Comparison of ENCODE assay signal across 22 mouse cellular contexts in genomic region chr12:54810142-54810541, GRCm38 (mm10). TPM values are rescaled to one million over a fixed set of nuclear protein-coding genes. Genes with fewer than 3 reads are reported as not detected.
DNase-seq lines count a peak whose midpoint lies in the region; ATAC-seq and TF ChIP-seq lines count a peak whose summit lies in the region.
"Had no signal": no experiment of that assay in that cellular context is flagged by ENCODE, and none has a peak within 500 bp of the region (broad histone marks: within the 10 kb centered on the region; RNA-seq: fewer than 3 reads in every experiment).

No protein-coding gene starts in this region.

- ATAC-seq in lung, embryonic 15.5 days (ENCODE audit: borderline replicate concordance, extremely low read depth, low FRiP score, low TSS enrichment): peak; percentile 44; the same call in 1 of the 2 replicates
- ATAC-seq in stomach, embryonic 16.5 days (ENCODE audit: insufficient read depth, low FRiP score): peak; percentile 54; the same call in 1 of the 2 replicates
- ATAC-seq: forebrain, embryonic 16.5 days; intestine, postnatal 0 days; midbrain, embryonic 13.5 days had no signal

- peak; percentile 15 for DNase-seq in heart, adult 11 months
- no peak for DNase-seq in heart, adult 2 months
- DNase-seq in lung, postnatal 4 days: no peak
- DNase-seq in NIH3T3 (ENCODE audit: low read depth): peak; percentile 50
- no peak for DNase-seq in cerebellum, postnatal 36 days
- DNase-seq in frontal cortex, postnatal 14 days (ENCODE audit: low spot score in 2 of 2): no peak
- DNase-seq: adrenal gland, postnatal 10 days; cerebellum, adult 18-20 months; cerebellum, postnatal 25 days; gastrocnemius, postnatal 14 days; heart, postnatal 36 days; left cerebral cortex, postnatal 4 days had no signal

- TF ChIP-seq CTCF in heart, adult 2 months (IDR thresholded peaks at IDR 0.05): no peak

- intact Hi-C loops in heart, adult 2 months (cut with DNase I): no loop called here

- no peak overlapping the region for H3K27ac ChIP-seq in heart, adult 2 months
- no peak overlapping the region for H3K27ac ChIP-seq in lung, embryonic 15.5 days
- H3K27ac ChIP-seq in stomach, embryonic 16.5 days (ENCODE audit: low read length): no peak overlapping the region; the same call in 1 of the 2 replicates
- H3K27ac ChIP-seq: forebrain, embryonic 10.5 days; heart, embryonic 15.5 days; hindbrain, embryonic 15.5 days; kidney, embryonic 15.5 days; left cerebral cortex, adult 2 months; midbrain, embryonic 13.5 days had no signal

- H3K4me2 ChIP-seq in lung, embryonic 15.5 days: no peak overlapping the region
- no peak overlapping the region for H3K4me2 ChIP-seq in stomach, embryonic 16.5 days (ENCODE audit: low read depth, low read length)
- H3K4me2 ChIP-seq: heart, embryonic 15.5 days; hindbrain, embryonic 15.5 days; kidney, embryonic 15.5 days; midbrain, embryonic 13.5 days had no signal

- no peaks in the 10 kb centered on the region for H3K9me3 ChIP-seq in lung, embryonic 15.5 days
- no peaks in the 10 kb centered on the region for H3K9me3 ChIP-seq in stomach, embryonic 16.5 days (replicated peaks; ENCODE audit: control insufficient read depth, low read length)
- H3K9me3 ChIP-seq: forebrain, embryonic 10.5 days; heart, embryonic 15.5 days; hindbrain, embryonic 15.5 days; kidney, embryonic 15.5 days; midbrain, embryonic 13.5 days had no signal

- no peaks in the 10 kb centered on the region for H3K27me3 ChIP-seq in heart, adult 2 months (ENCODE audit: control insufficient read depth, insufficient read depth, low read length)
- H3K27me3 ChIP-seq in lung, embryonic 15.5 days: no peaks in the 10 kb centered on the region
- H3K27me3 ChIP-seq in stomach, embryonic 16.5 days (ENCODE audit: control insufficient read depth, insufficient read depth, low read length): no peaks in the 10 kb centered on the region
- H3K27me3 ChIP-seq: heart, embryonic 15.5 days; hindbrain, embryonic 15.5 days; kidney, embryonic 15.5 days; midbrain, embryonic 13.5 days had no signal

- no peak overlapping the region for H3K4me3 ChIP-seq in heart, adult 2 months
- H3K4me3 ChIP-seq in lung, embryonic 15.5 days: no peak overlapping the region
- H3K4me3 ChIP-seq in stomach, embryonic 16.5 days (replicated peaks; ENCODE audit: low read length): no peak overlapping the region
- H3K4me3 ChIP-seq: forebrain, embryonic 10.5 days; heart, embryonic 15.5 days; hindbrain, embryonic 15.5 days; kidney, embryonic 15.5 days; left cerebral cortex, adult 2 months; midbrain, embryonic 13.5 days had no signal

- H3K79me2 ChIP-seq in heart, adult 2 months (replicated peaks; ENCODE audit: control insufficient read depth, insufficient read depth, low read length): no peaks in the 10 kb centered on the region

- 51% methylated on average over 2 of the region's 2 CpGs for WGBS in heart, adult 2 months
- WGBS in lung, embryonic 15.5 days: 37% methylated on average over 2 of the region's 2 CpGs
- WGBS in stomach, embryonic 16.5 days: 53% methylated on average over 2 of the region's 2 CpGs

- no peaks in the 10 kb centered on the region for H3K4me1 ChIP-seq in heart, adult 2 months (ENCODE audit: control insufficient read depth, insufficient read depth, low read length)
- peaks cover 6% of the 10 kb centered on the region; the same call in 1 of the 2 replicates for H3K4me1 ChIP-seq in lung, embryonic 15.5 days
- peaks cover 12% of the 10 kb centered on the region for H3K4me1 ChIP-seq in stomach, embryonic 16.5 days (ENCODE audit: control insufficient read depth, insufficient read depth, low read length)
- H3K4me1 ChIP-seq: heart, embryonic 15.5 days; hindbrain, embryonic 15.5 days; midbrain, embryonic 13.5 days had no signal

- no peak for TF ChIP-seq POLR2A in heart, adult 2 months (IDR thresholded peaks at IDR 0.05; ENCODE audit: insufficient read depth, low read depth, low read length)

- TF ChIP-seq EP300 in heart, adult 2 months (IDR thresholded peaks at IDR 0.05; ENCODE audit: insufficient read depth, low read depth, low read length): no peak

- H3K9ac ChIP-seq in heart, adult 2 months (ENCODE audit: low read depth, low read length): no peak overlapping the region
- no peak overlapping the region for H3K9ac ChIP-seq in lung, embryonic 15.5 days
- H3K9ac ChIP-seq in stomach, embryonic 16.5 days (ENCODE audit: low read length): no peak overlapping the region
- H3K9ac ChIP-seq: heart, embryonic 15.5 days; hindbrain, embryonic 15.5 days; kidney, embryonic 15.5 days; midbrain, embryonic 13.5 days had no signal

- no peaks in the 10 kb centered on the region for H3K36me3 ChIP-seq in heart, adult 2 months (ENCODE audit: control insufficient read depth, insufficient read depth, low read length)
- H3K36me3 ChIP-seq in lung, embryonic 15.5 days: no peaks in the 10 kb centered on the region
- H3K36me3 ChIP-seq in stomach, embryonic 16.5 days (ENCODE audit: control insufficient read depth, insufficient read depth, low read length): no peaks in the 10 kb centered on the region
- H3K36me3 ChIP-seq: forebrain, embryonic 10.5 days; heart, embryonic 15.5 days; hindbrain, embryonic 15.5 days; kidney, embryonic 15.5 days; midbrain, embryonic 13.5 days had no signal

RNA-seq across cellular contexts. Expression of gene Snx6, which starts 14.6 kb away (rescaled TPM):
- total RNA-seq in heart, adult 2 months (2021): 10 to 100 TPM; 26.4 to 27.8 TPM
- 12.3 and 15.8 TPM in 2 replicates for polyA plus RNA-seq in heart, adult 2 months (2012; rRNA removed)
- 172 and 174 TPM in 2 replicates for polyA plus RNA-seq in lung, embryonic 15.5 days (2015; fragmentation: Nextera tagmentation; extraction: Ambion mirVana)
- 167 and 175 TPM in 2 replicates for polyA plus RNA-seq in stomach, embryonic 16.5 days (2015; fragmentation: Nextera tagmentation; extraction: Ambion mirVana)

RNA-seq across cellular contexts. Expression of gene Cfl2, which starts 52.5 kb away (rescaled TPM):
- 100 to 1,000 TPM; 333 to 392 TPM for total RNA-seq in heart, adult 2 months (2021)
- 156 and 340 TPM in 2 replicates for polyA plus RNA-seq in heart, adult 2 months (2012; rRNA removed)
- polyA plus RNA-seq in lung, embryonic 15.5 days (2015; fragmentation: Nextera tagmentation; extraction: Ambion mirVana): 178 and 182 TPM in 2 replicates
- 179 and 211 TPM in 2 replicates for polyA plus RNA-seq in stomach, embryonic 16.5 days (2015; fragmentation: Nextera tagmentation; extraction: Ambion mirVana)

Comparison
In these comparisons a context has a peak if more than half of its experiments do, and no peak if none do; other contexts are left out.
1. DNase-seq: peak in heart, adult 11 months (single experiment) and NIH3T3 (single experiment); none in heart, adult 2 months (0 of 2), lung, postnatal 4 days (0 of 2), cerebellum, postnatal 36 days (0 of 2) and frontal cortex, postnatal 14 days (0 of 2).
2. RNA of gene Snx6, which starts 14.6 kb away (polyA plus RNA-seq): 172 to 174 TPM in lung, embryonic 15.5 days and 167 to 175 TPM in stomach, embryonic 16.5 days; 12.3 to 15.8 TPM in heart, adult 2 months; every median in the first group is over 10 times any median in the second.